Mouse (Mus musculus): ENCODE results near the gene Hoxd4. TPM values are rescaled to one million over a fixed set of nuclear protein-coding genes. Genes with fewer than 3 reads are reported as not detected.

Hoxd4 gene
- polyA plus RNA-seq, 1 experiment from 2014 or later, result not detected

GRCm38 (mm10) chr2:74731799-74732512, 20.2 kb downstream of the Hoxd4 start:
- no peaks in the 10 kb centered on the region for H3K9me3 ChIP-seq (ENCODE audit: control insufficient read depth, low read length)
- no peak overlapping the region for H3K27ac ChIP-seq (ENCODE audit: low read length)
- ATAC-seq, result no peak
- no peak overlapping the region for H3K4me3 ChIP-seq (replicated peaks; ENCODE audit: low read length)
- no peak overlapping the region for H3K9ac ChIP-seq (replicated peaks; ENCODE audit: low read depth, low read length)
- H3K4me2 ChIP-seq (ENCODE audit: low read length), result no peak overlapping the region
- WGBS, result 4% methylated on average over 9 of the region's 9 CpGs
- no peaks in the 10 kb centered on the region for H3K36me3 ChIP-seq (ENCODE audit: control insufficient read depth, insufficient read depth)
- H3K4me1 ChIP-seq (replicated peaks; ENCODE audit: control insufficient read depth, insufficient read depth, low read length), result peaks cover 4% of the 10 kb centered on the region; the same call in 1 of the 2 replicates
- H3K27me3 ChIP-seq (replicated peaks; ENCODE audit: control insufficient read depth, insufficient read depth, low read length), result peaks cover 84% of the 10 kb centered on the region

- Histone ChIP-seq H3K4me2 (ENCODE audit: low read length) (no peak overlapping the region), H3K36me3 (ENCODE audit: control insufficient read depth, insufficient read depth) (no peaks in the 10 kb centered on the region), H3K9ac (replicated peaks; ENCODE audit: low read depth, low read length) (no peak overlapping the region), H3K27me3 (replicated peaks; ENCODE audit: control insufficient read depth, insufficient read depth, low read length) (peaks cover 84% of the 10 kb centered on the region), H3K9me3 (ENCODE audit: control insufficient read depth, low read length) (no peaks in the 10 kb centered on the region), H3K27ac (ENCODE audit: low read length) (no peak overlapping the region), H3K4me1 (replicated peaks; ENCODE audit: control insufficient read depth, insufficient read depth, low read length) (peaks cover 4% of the 10 kb centered on the region; the same call in 1 of the 2 replicates), H3K4me3 (replicated peaks; ENCODE audit: low read length) (no peak overlapping the region)
- ATAC-seq, result no peak
- under 1% methylated on average over 52 of the region's 52 CpGs for WGBS
Measured at GRCm38 (mm10) chr2:74732513-74733316, 21.0 kb downstream of the Hoxd4 start.

DNA sequence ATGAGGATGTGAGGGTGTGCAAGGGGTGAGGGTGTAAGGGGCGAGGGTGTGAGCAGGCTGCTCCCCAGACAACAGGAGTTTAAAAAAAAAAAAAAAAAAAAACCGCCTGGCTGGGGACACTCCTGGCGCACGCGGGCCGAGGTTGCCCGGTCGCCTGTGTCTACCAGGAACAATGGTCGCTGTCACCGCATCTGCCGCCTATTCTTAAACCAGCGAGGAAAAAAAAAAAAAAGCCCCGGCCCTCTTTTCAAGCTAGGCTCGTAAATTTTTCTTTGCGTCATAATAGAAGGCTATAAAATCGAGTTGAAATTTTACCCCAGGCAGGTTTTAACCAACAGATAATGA, 21.6 kb downstream of the Hoxd4 start:
- ATAC-seq, result no peak
- no peak overlapping the region for H3K9ac ChIP-seq (replicated peaks; ENCODE audit: low read depth, low read length)
- no peaks in the 10 kb centered on the region for H3K36me3 ChIP-seq (ENCODE audit: control insufficient read depth, insufficient read depth)
- H3K4me3 ChIP-seq (replicated peaks; ENCODE audit: low read length), result no peak overlapping the region
- WGBS, result 0% methylated on average over 12 of the region's 16 CpGs
- no peak overlapping the region for H3K27ac ChIP-seq (ENCODE audit: low read length)
- peaks cover 84% of the 10 kb centered on the region for H3K27me3 ChIP-seq (replicated peaks; ENCODE audit: control insufficient read depth, insufficient read depth, low read length)
- H3K4me1 ChIP-seq (replicated peaks; ENCODE audit: control insufficient read depth, insufficient read depth, low read length), result peaks cover 4% of the 10 kb centered on the region; the same call in 1 of the 2 replicates
- H3K4me2 ChIP-seq (ENCODE audit: low read length), result no peak overlapping the region
- H3K9me3 ChIP-seq (ENCODE audit: control insufficient read depth, low read length), result no peaks in the 10 kb centered on the region

DNA sequence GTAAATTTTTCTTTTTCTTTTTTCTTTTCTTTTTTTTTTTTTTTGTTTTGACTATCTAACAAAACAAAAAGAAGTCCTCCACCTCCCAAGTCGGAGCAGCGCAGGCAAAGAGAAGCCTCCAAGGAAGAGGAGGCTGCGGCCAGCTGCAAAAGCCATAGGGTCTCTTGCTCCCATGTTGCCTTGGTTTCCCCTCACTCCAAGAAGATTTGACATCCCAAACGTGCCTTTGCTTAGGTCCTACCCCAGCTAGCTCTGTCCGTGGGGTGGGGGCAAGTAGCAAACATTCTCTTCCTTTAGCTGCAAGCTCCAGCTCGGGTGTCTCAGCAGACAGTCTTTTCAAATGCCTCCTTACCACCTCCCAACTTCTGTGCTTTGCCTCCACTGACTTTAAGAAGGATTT, 22.0 kb downstream of the Hoxd4 start:
- H3K27me3 ChIP-seq (replicated peaks; ENCODE audit: control insufficient read depth, insufficient read depth, low read length), result peaks cover 84% of the 10 kb centered on the region
- no peak overlapping the region for H3K27ac ChIP-seq (ENCODE audit: low read length)
- WGBS, result 0% methylated on average over 6 of the region's 6 CpGs
- ATAC-seq, result no peak
- no peak overlapping the region for H3K9ac ChIP-seq (replicated peaks; ENCODE audit: low read depth, low read length)
- no peak overlapping the region for H3K4me2 ChIP-seq (ENCODE audit: low read length)
- H3K36me3 ChIP-seq (ENCODE audit: control insufficient read depth, insufficient read depth), result no peaks in the 10 kb centered on the region
- H3K9me3 ChIP-seq (ENCODE audit: control insufficient read depth, low read length), result no peaks in the 10 kb centered on the region
- no peak overlapping the region for H3K4me3 ChIP-seq (replicated peaks; ENCODE audit: low read length)
- H3K4me1 ChIP-seq (replicated peaks; ENCODE audit: control insufficient read depth, insufficient read depth, low read length), result peaks cover 4% of the 10 kb centered on the region; the same call in 1 of the 2 replicates

GRCm38 (mm10) chr2:74734451-74734850, 22.7 kb downstream of the Hoxd4 start:
- H3K4me1 ChIP-seq (replicated peaks; ENCODE audit: control insufficient read depth, insufficient read depth, low read length), result peaks cover 4% of the 10 kb centered on the region; the same call in 1 of the 2 replicates
- H3K27ac ChIP-seq (ENCODE audit: low read length), result no peak overlapping the region
- H3K9ac ChIP-seq (replicated peaks; ENCODE audit: low read depth, low read length), result no peak overlapping the region
- no peaks in the 10 kb centered on the region for H3K9me3 ChIP-seq (ENCODE audit: control insufficient read depth, low read length)
- under 1% methylated on average over 13 of the region's 13 CpGs for WGBS
- no peak for ATAC-seq
- no peak overlapping the region for H3K4me2 ChIP-seq (ENCODE audit: low read length)
- H3K4me3 ChIP-seq (replicated peaks; ENCODE audit: low read length), result no peak overlapping the region
- peaks cover 84% of the 10 kb centered on the region for H3K27me3 ChIP-seq (replicated peaks; ENCODE audit: control insufficient read depth, insufficient read depth, low read length)
- no peaks in the 10 kb centered on the region for H3K36me3 ChIP-seq (ENCODE audit: control insufficient read depth, insufficient read depth)

DNA sequence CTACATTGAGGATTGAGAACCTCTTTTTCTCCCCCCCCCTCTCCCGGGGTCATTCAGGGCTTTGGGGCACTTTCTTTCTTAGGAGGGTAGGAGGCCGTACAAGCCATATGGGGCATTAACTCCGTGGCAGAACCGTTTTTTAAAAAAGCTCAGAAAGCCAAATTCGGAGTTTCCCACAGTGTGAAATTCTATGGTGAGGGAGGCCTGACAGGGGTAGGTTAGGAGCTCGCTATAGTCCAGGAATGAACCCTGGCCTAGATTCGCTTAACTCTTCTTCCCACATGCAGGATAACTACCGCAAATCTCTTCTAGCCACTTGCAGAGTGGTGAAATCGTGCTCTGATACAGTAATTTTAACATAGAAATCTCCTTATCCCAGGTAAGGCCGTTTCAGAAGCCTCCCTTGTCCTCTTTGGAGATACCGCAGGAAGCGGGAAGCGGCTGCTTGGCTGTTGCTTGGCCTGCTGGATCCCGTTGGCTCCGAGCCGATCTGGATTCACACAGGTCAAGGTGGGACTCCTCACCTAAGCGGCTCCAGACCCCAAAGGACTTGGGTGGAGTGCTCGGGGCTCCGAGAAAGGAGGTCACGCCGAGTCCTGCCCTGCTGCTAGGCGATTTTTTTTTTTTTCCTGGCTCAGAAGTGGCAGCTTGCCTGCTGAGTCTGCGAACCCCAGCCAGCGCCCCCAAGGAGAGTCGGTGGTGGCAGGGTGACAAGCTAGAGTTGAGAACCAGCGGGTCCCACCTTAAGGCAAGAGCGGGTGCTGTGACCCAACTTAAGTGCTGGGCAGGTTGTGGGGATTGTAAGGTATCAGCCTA, 23.5 kb downstream of the Hoxd4 start:
- under 1% methylated on average over 27 of the region's 27 CpGs for WGBS
- ATAC-seq, result no peak
- no peak overlapping the region for H3K4me2 ChIP-seq (ENCODE audit: low read length)
- no peaks in the 10 kb centered on the region for H3K36me3 ChIP-seq (ENCODE audit: control insufficient read depth, insufficient read depth)
- peaks cover 4% of the 10 kb centered on the region; the same call in 1 of the 2 replicates for H3K4me1 ChIP-seq (replicated peaks; ENCODE audit: control insufficient read depth, insufficient read depth, low read length)
- no peak overlapping the region for H3K4me3 ChIP-seq (replicated peaks; ENCODE audit: low read length)
- H3K27ac ChIP-seq (ENCODE audit: low read length), result no peak overlapping the region
- no peak overlapping the region for H3K9ac ChIP-seq (replicated peaks; ENCODE audit: low read depth, low read length)
- no peaks in the 10 kb centered on the region for H3K9me3 ChIP-seq (ENCODE audit: control insufficient read depth, low read length)
- peaks cover 86% of the 10 kb centered on the region for H3K27me3 ChIP-seq (replicated peaks; ENCODE audit: control insufficient read depth, insufficient read depth, low read length)

- Histone ChIP-seq H3K9me3 (ENCODE audit: control insufficient read depth, low read length) (no peaks in the 10 kb centered on the region), H3K4me2 (ENCODE audit: low read length) (no peak overlapping the region), H3K4me3 (replicated peaks; ENCODE audit: low read length) (no peak overlapping the region), H3K4me1 (replicated peaks; ENCODE audit: control insufficient read depth, insufficient read depth, low read length) (peaks cover 4% of the 10 kb centered on the region; the same call in 1 of the 2 replicates), H3K9ac (replicated peaks; ENCODE audit: low read depth, low read length) (no peak overlapping the region), H3K36me3 (ENCODE audit: control insufficient read depth, insufficient read depth) (no peaks in the 10 kb centered on the region), H3K27ac (ENCODE audit: low read length) (no peak overlapping the region), H3K27me3 (replicated peaks; ENCODE audit: control insufficient read depth, insufficient read depth, low read length) (peaks cover 82% of the 10 kb centered on the region)
- WGBS, result under 1% methylated on average over 42 of the region's 42 CpGs
- no peak for ATAC-seq
Measured at GRCm38 (mm10) chr2:74735851-74736687, 24.3 kb downstream of the Hoxd4 start.

DNA sequence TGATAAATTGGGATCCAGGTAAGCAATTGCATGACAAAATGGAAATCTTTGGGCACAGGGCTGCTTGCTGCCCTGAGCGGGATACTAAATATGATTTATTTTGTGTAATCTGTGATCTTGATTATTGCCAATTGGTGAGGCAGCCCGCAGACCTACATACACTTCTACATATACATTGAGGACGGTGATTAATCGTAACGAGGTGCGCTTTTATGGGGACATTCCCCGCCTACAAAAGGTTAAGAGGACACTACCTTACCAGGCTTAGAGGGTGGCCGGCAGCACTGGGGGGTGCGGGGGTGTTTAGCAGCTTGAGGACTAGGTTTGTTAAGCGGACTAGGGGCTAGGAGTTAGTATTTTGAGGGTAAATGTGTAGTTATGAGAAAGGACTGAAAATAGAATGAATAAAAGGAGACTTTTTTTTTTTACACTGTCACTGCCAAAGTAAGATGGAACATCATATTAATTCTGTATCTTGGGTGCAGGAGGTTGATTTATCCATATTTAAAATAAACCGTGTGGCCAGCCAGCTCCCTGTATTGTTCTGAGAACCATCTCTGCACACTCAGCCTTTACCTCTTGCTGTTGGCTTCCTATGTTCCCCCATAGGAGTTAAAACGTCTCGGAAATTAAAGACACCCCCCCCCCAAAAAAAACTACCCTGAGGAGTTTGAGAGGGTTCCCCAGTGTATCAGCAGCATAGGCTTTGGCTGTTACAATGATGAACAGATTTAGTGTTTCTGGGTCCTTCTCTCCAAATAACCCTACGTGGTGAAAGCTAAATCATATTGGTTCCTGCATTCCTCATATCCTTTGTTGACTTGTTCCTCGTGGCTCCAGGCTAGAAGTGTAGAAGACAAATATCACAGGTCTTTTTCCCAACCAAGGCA, 25.2 kb downstream of the Hoxd4 start:
- H3K27me3 ChIP-seq (replicated peaks; ENCODE audit: control insufficient read depth, insufficient read depth, low read length), result peaks cover 82% of the 10 kb centered on the region
- H3K4me1 ChIP-seq (replicated peaks; ENCODE audit: control insufficient read depth, insufficient read depth, low read length), result peaks cover 4% of the 10 kb centered on the region; the same call in 1 of the 2 replicates
- no peak for ATAC-seq
- H3K9ac ChIP-seq (replicated peaks; ENCODE audit: low read depth, low read length), result no peak overlapping the region
- H3K36me3 ChIP-seq (ENCODE audit: control insufficient read depth, insufficient read depth), result no peaks in the 10 kb centered on the region
- 2% methylated on average over 15 of the region's 15 CpGs for WGBS
- H3K9me3 ChIP-seq (ENCODE audit: control insufficient read depth, low read length), result no peaks in the 10 kb centered on the region
- no peak overlapping the region for H3K4me2 ChIP-seq (ENCODE audit: low read length)
- no peak overlapping the region for H3K4me3 ChIP-seq (replicated peaks; ENCODE audit: low read length)
- H3K27ac ChIP-seq (ENCODE audit: low read length), result no peak overlapping the region

Measured in forebrain, embryonic 16.5 days (tissue).